In genomic region chr9:32494891-32495642, GRCm38 (mm10) we compare ENCODE assay signal across 12 mouse cellular contexts. TPM values are rescaled to one million over a fixed set of nuclear protein-coding genes. Genes with fewer than 3 reads are reported as not detected.
A peak's percentile ranks its signal among the peaks of the same experiment; 100 is the strongest.
DNase-seq lines count a peak whose midpoint lies in the region; ATAC-seq and TF ChIP-seq lines count a peak whose summit lies in the region.
"Had no signal": no experiment of that assay in that cellular context is flagged by ENCODE, and none has a peak within 500 bp of the region (broad histone marks: within the 10 kb centered on the region; RNA-seq: fewer than 3 reads in every experiment).

No protein-coding gene starts in this region.

- no peak for ATAC-seq in hindbrain, embryonic 11.5 days (ENCODE audit: low FRiP score)
- ATAC-seq in hindbrain, embryonic 14.5 days (ENCODE audit: low FRiP score) = no peak
- ATAC-seq in stomach, embryonic 15.5 days (ENCODE audit: insufficient read depth, low FRiP score, low read depth) = peak; percentile 47; the same call in 1 of the 2 replicates

- no peak overlapping the region for H3K4me3 ChIP-seq in hindbrain, embryonic 11.5 days (ENCODE audit: low read depth, low read length)
- no peak overlapping the region for H3K4me3 ChIP-seq in hindbrain, embryonic 14.5 days (replicated peaks; ENCODE audit: low read length)
- H3K4me3 ChIP-seq in thymus, adult 2 months (ENCODE audit: control insufficient read depth, insufficient read depth, low read length) = peak overlapping the region; percentile 9; the same call in 1 of the 2 replicates
- no peak overlapping the region for H3K4me3 ChIP-seq in stomach, embryonic 15.5 days (replicated peaks)

- no peaks in the 10 kb centered on the region for H3K27me3 ChIP-seq in hindbrain, embryonic 11.5 days (ENCODE audit: control insufficient read depth, insufficient read depth, low read length)
- H3K27me3 ChIP-seq in hindbrain, embryonic 14.5 days (ENCODE audit: control insufficient read depth, insufficient read depth, low read length) = no peaks in the 10 kb centered on the region
- H3K27me3 ChIP-seq in thymus, adult 2 months (ENCODE audit: control insufficient read depth, insufficient read depth, low read length) = no peaks in the 10 kb centered on the region
- H3K27me3 ChIP-seq in stomach, embryonic 15.5 days (replicated peaks) = no peaks in the 10 kb centered on the region

- no peaks in the 10 kb centered on the region for H3K4me1 ChIP-seq in hindbrain, embryonic 11.5 days (replicated peaks; ENCODE audit: control insufficient read depth, insufficient read depth, low read length)
- no peaks in the 10 kb centered on the region; the same call in 1 of the 2 replicates for H3K4me1 ChIP-seq in hindbrain, embryonic 14.5 days (replicated peaks; ENCODE audit: control insufficient read depth, insufficient read depth, low read length)
- H3K4me1 ChIP-seq in thymus, adult 2 months (replicated peaks; ENCODE audit: control insufficient read depth, insufficient read depth, low read length) = peaks cover 54% of the 10 kb centered on the region
- H3K4me1 ChIP-seq in stomach, embryonic 15.5 days = no peaks in the 10 kb centered on the region

- no peak overlapping the region for H3K9ac ChIP-seq in hindbrain, embryonic 11.5 days (ENCODE audit: low read depth, low read length)
- H3K9ac ChIP-seq in hindbrain, embryonic 14.5 days = no peak overlapping the region
- 0 out of 2 replicates have a peak overlapping the region, but pooled peaks have one; percentile 0 for H3K9ac ChIP-seq in stomach, embryonic 15.5 days

- TF ChIP-seq CTCF in thymus, adult 2 months (IDR thresholded peaks at IDR 0.05; ENCODE audit: borderline replicate concordance, control insufficient read depth, extremely low read depth, insufficient read depth, low read length, poor library complexity) = no peak

- no peaks in the 10 kb centered on the region for H3K9me3 ChIP-seq in hindbrain, embryonic 11.5 days (ENCODE audit: control insufficient read depth, low read length)
- no peaks in the 10 kb centered on the region for H3K9me3 ChIP-seq in hindbrain, embryonic 14.5 days (ENCODE audit: control insufficient read depth, low read length)
- no peaks in the 10 kb centered on the region for H3K9me3 ChIP-seq in stomach, embryonic 15.5 days

- peak; percentile 31 for DNase-seq in hindbrain, embryonic 11.5 days (ENCODE audit: low spot score)
- no peak for DNase-seq in hindbrain, embryonic 14.5 days (ENCODE audit: low spot score)
- no peak for DNase-seq in thymus, adult 2 months
- no peak for DNase-seq in thymus, postnatal 14 days
- DNase-seq in hindlimb bud, embryonic 11.5 days (ENCODE audit: extremely low spot score, low read depth, low spot score) = peak; percentile 64
- DNase-seq in kidney, adult 11 months = no peak
- no peak for DNase-seq in yolk sac, embryonic 10.5 days (ENCODE audit: low spot score)
- DNase-seq: adrenal gland, postnatal 14 days; cerebellum, postnatal 14 days; gastrocnemius, postnatal 10 days; kidney, postnatal 36 days had no signal

- WGBS in hindbrain, embryonic 11.5 days = 24% methylated on average over 8 of the region's 8 CpGs
- 27% methylated on average over 7 of the region's 8 CpGs for whole genome bisulfite sequencing in hindbrain, embryonic 14.5 days
- 40% methylated on average over 8 of the region's 8 CpGs for WGBS in thymus, adult 2 months
- WGBS in stomach, embryonic 15.5 days = 23% methylated on average over 7 of the region's 8 CpGs

- H3K36me3 ChIP-seq in hindbrain, embryonic 11.5 days (ENCODE audit: control insufficient read depth, insufficient read depth, low read length) = no peaks in the 10 kb centered on the region
- no peaks in the 10 kb centered on the region for H3K36me3 ChIP-seq in hindbrain, embryonic 14.5 days (replicated peaks; ENCODE audit: control insufficient read depth, insufficient read depth)
- H3K36me3 ChIP-seq in thymus, adult 2 months (ENCODE audit: control insufficient read depth, insufficient read depth, low read length) = no peaks in the 10 kb centered on the region
- H3K36me3 ChIP-seq in stomach, embryonic 15.5 days = no peaks in the 10 kb centered on the region

- no peak for TF ChIP-seq POLR2A in thymus, adult 2 months (IDR thresholded peaks at IDR 0.05; ENCODE audit: control insufficient read depth, extremely low read depth, insufficient read depth, low read length, poor library complexity)

- no peak overlapping the region for H3K4me2 ChIP-seq in hindbrain, embryonic 11.5 days (replicated peaks; ENCODE audit: low read depth, low read length)
- no peak overlapping the region for H3K4me2 ChIP-seq in hindbrain, embryonic 14.5 days (replicated peaks)
- H3K4me2 ChIP-seq in stomach, embryonic 15.5 days = no peak overlapping the region

- no peak overlapping the region for H3K27ac ChIP-seq in hindbrain, embryonic 11.5 days (ENCODE audit: low read depth, low read length)
- no peak overlapping the region for H3K27ac ChIP-seq in hindbrain, embryonic 14.5 days
- peak overlapping the region; percentile 91 for H3K27ac ChIP-seq in thymus, adult 2 months (ENCODE audit: control insufficient read depth, insufficient read depth, low read length)
- H3K27ac ChIP-seq in stomach, embryonic 15.5 days = no peak overlapping the region

RNA-seq across cellular contexts. Expression of gene Fli1, which starts 47.6 kb away (rescaled TPM):
- 18.6 and 22.2 TPM in 2 replicates for polyA plus RNA-seq in hindbrain, embryonic 11.5 days (2014; fragmentation: Nextera tagmentation; extraction: Ambion mirVana)
- polyA plus RNA-seq in hindbrain, embryonic 14.5 days (2014; fragmentation: Nextera tagmentation; extraction: Ambion mirVana) = 7.9 and 9.1 TPM in 2 replicates
- polyA plus RNA-seq in thymus, adult 2 months (2012; rRNA removed) = 28.5 and 33.9 TPM in 2 replicates
- polyA plus RNA-seq in stomach, embryonic 15.5 days (2015; fragmentation: Nextera tagmentation; extraction: Ambion mirVana) = 13.4 and 13.9 TPM in 2 replicates

Comparison
In these comparisons a context has a peak if more than half of its experiments do, and no peak if none do; other contexts are left out.
1. DNase-seq: peak in hindbrain, embryonic 11.5 days (single experiment) and hindlimb bud, embryonic 11.5 days (single experiment); none in hindbrain, embryonic 14.5 days (single experiment), thymus, adult 2 months (single experiment), thymus, postnatal 14 days (single experiment), kidney, adult 11 months (single experiment) and yolk sac, embryonic 10.5 days (single experiment).